Mouse (Mus musculus) kidney, embryonic 16.5 days (tissue): Measurements from ENCODE around the gene Slc27a1. TPM values are rescaled to one million over a fixed set of nuclear protein-coding genes. Genes with fewer than 3 reads are reported as not detected.
A peak's percentile ranks its signal among the peaks of the same experiment; 100 is the strongest.

ENCODE experiments used
- ATAC-seq: fragments of 200-750 bp; cut with Nextera tagmentation; 2 replicates; pipeline ENCODE4 v1.8.0; 2017; ENCODE audit warnings: moderate TSS enrichment; ENCODE audit not compliant: low FRiP score, low TSS enrichment
- H3K27ac ChIP-seq: fragments of 300-500 bp; sonication (generic); 2 replicates; pipeline ENCODE4 v1.5.1; 2014; ENCODE audit warnings: low read length
- H3K27me3 ChIP-seq: fragments of 300-500 bp; sonication (generic); 2 replicates; pipeline ENCODE4 v1.6.1; 2014; ENCODE audit warnings: low read length, control low read depth, mixed read lengths; ENCODE audit not compliant: insufficient read depth
- H3K36me3 ChIP-seq: fragments of 300-500 bp; sonication (generic); 2 replicates; pipeline ENCODE4 v1.6.1; 2014; ENCODE audit warnings: low read length, control low read depth, mixed read lengths; ENCODE audit not compliant: insufficient read depth
- H3K4me1 ChIP-seq: fragments of 300-500 bp; sonication (generic); 2 replicates; pipeline ENCODE4 v1.6.1; 2014; ENCODE audit warnings: low read length, control low read depth, mixed read lengths; ENCODE audit not compliant: insufficient read depth
- H3K4me2 ChIP-seq: fragments of 300-500 bp; sonication (generic); replicated peaks from 2 replicates; pipeline ENCODE4 v1.6.1; 2014; ENCODE audit warnings: low read depth, low read length
- H3K4me3 ChIP-seq: fragments of 300-500 bp; sonication (generic); 2 replicates; pipeline ENCODE4 v1.5.1; 2014; ENCODE audit warnings: mild to moderate bottlenecking, low read length
- H3K9ac ChIP-seq: fragments of 300-500 bp; sonication (generic); replicated peaks from 2 replicates; pipeline ENCODE4 v1.6.1; 2014; ENCODE audit warnings: low read length
- H3K9me3 ChIP-seq: fragments of 300-500 bp; sonication (generic); 2 replicates; pipeline ENCODE4 v1.6.1; 2016; ENCODE audit warnings: low read length, control low read depth
- WGBS: fragments of 180-500 bp; shearing (Covaris S2); extraction: QIAGEN DNeasy Blood & Tissue Kit; methylation state at CpG from one replicate; pipeline ENCODE4 v1.1.7; 2014; 5-methylcytosine and 5-hydroxymethylcytosine counted together
- polyA plus RNA-seq: library from polyadenylated mRNA; unstranded; fragments of >200 nt; fragmentation: Nextera tagmentation; extraction: Ambion mirVana; gene quantifications from 2 replicates; pipeline ENCODE4 v1.2.1, GENCODE M21; 2015

The Slc27a1 gene
- polyA plus RNA-seq, 1 experiment from 2014 or later: 49.8 TPM

GRCm38 (mm10) chr8:71566501-71566900 lies 2.2 kb upstream of the Slc27a1 start, which contains the start of gene Nxnl1:
Gene Nxnl1 (minus strand): TSS chr8:71566601.
- Histone ChIP-seq H3K4me2 (no peak within 1 kb of the TSS), H3K4me3 (no peak within 1 kb of the TSS), H3K9me3 (peaks cover 6% of the 10 kb centered on the region; the same call in 1 of the 2 replicates), H3K27ac (no peak within 1 kb of the TSS; the same call in 1 of the 2 replicates), H3K27me3 (peaks cover 12% of the 10 kb centered on the region), H3K36me3 (no peaks in the 10 kb centered on the region), H3K4me1 (peaks cover 25% of the 10 kb centered on the region), H3K9ac (no peak within 1 kb of the TSS)
- no peak for ATAC-seq
- 71% methylated on average over 3 of the region's 3 CpGs for WGBS

GRCm38 (mm10) chr8:71567587-71567986 lies 1.1 kb upstream of the Slc27a1 start:
- no peak overlapping the region for H3K9ac ChIP-seq
- peaks cover 2% of the 10 kb centered on the region for H3K27me3 ChIP-seq
- H3K9me3 ChIP-seq: peaks cover 6% of the 10 kb centered on the region; the same call in 1 of the 2 replicates
- no peaks in the 10 kb centered on the region for H3K36me3 ChIP-seq
- no peak for ATAC-seq
- no peak overlapping the region for H3K4me3 ChIP-seq
- 74% methylated on average over 7 of the region's 7 CpGs for WGBS
- H3K27ac ChIP-seq: peak overlapping the region; percentile 94
- H3K4me2 ChIP-seq: no peak overlapping the region
- H3K4me1 ChIP-seq: peaks cover 25% of the 10 kb centered on the region

GRCm38 (mm10) chr8:71568941-71569340 lies 259 bp downstream of the Slc27a1 start:
- H3K4me2 ChIP-seq: peak overlapping the region; percentile 91
- H3K9me3 ChIP-seq: peaks cover 5% of the 10 kb centered on the region; the same call in 1 of the 2 replicates
- WGBS: 21% methylated on average over 6 of the region's 6 CpGs
- ATAC-seq: no peak
- peak overlapping the region; percentile 94 for H3K27ac ChIP-seq
- H3K4me3 ChIP-seq: peak overlapping the region; percentile 66
- no peaks in the 10 kb centered on the region for H3K36me3 ChIP-seq
- peaks cover 25% of the 10 kb centered on the region for H3K4me1 ChIP-seq
- no peaks in the 10 kb centered on the region for H3K27me3 ChIP-seq
- peak overlapping the region; percentile 70 for H3K9ac ChIP-seq

GRCm38 (mm10) chr8:71569366-71570290 lies 946 bp downstream of the Slc27a1 start:
- under 1% methylated on average over 51 of the region's 51 CpGs for WGBS
- Histone ChIP-seq H3K4me2 (peak overlapping the region; percentile 91), H3K27me3 (no peaks in the 10 kb centered on the region), H3K9me3 (no peaks in the 10 kb centered on the region), H3K4me1 (peaks cover 25% of the 10 kb centered on the region), H3K4me3 (peak overlapping the region; percentile 66), H3K27ac (peak overlapping the region; percentile 94), H3K9ac (peak overlapping the region; percentile 70), H3K36me3 (no peaks in the 10 kb centered on the region)
- peak; percentile 78 for ATAC-seq

GRCm38 (mm10) chr8:71570291-71570954 lies 1.7 kb downstream of the Slc27a1 start:
- Histone ChIP-seq H3K4me1 (peaks cover 25% of the 10 kb centered on the region), H3K27me3 (no peaks in the 10 kb centered on the region), H3K9ac (peak overlapping the region; percentile 77), H3K36me3 (no peaks in the 10 kb centered on the region), H3K9me3 (no peaks in the 10 kb centered on the region), H3K4me3 (peak overlapping the region; percentile 66), H3K4me2 (peak overlapping the region; percentile 91), H3K27ac (peak overlapping the region; percentile 94)
- WGBS: under 1% methylated on average over 41 of the region's 41 CpGs
- ATAC-seq: peak; percentile 90

- WGBS: 81% methylated on average over 2 of the region's 2 CpGs
- no peak overlapping the region for H3K27ac ChIP-seq
Observed at GRCm38 (mm10) chr8:71572077-71572476, 3.4 kb downstream of the Slc27a1 start.

GRCm38 (mm10) chr8:71572847-71573633 lies 4.4 kb downstream of the Slc27a1 start:
- H3K4me2 ChIP-seq: no peak overlapping the region

More at GRCm38 (mm10) chr8:71572077-71572476, 3.4 kb downstream of the Slc27a1 start:
- ATAC-seq: no peak
- Histone ChIP-seq H3K4me1 (peaks cover 25% of the 10 kb centered on the region), H3K4me2 (no peak overlapping the region), H3K9ac (0 out of 2 replicates have a peak overlapping the region, but pooled peaks have one; percentile 12), H3K36me3 (no peaks in the 10 kb centered on the region), H3K4me3 (no peak overlapping the region), H3K27me3 (no peaks in the 10 kb centered on the region), H3K9me3 (no peaks in the 10 kb centered on the region)

GRCm38 (mm10) chr8:71574426-71574825 lies 5.7 kb downstream of the Slc27a1 start:
- H3K9ac ChIP-seq: no peak overlapping the region
- no peaks in the 10 kb centered on the region for H3K27me3 ChIP-seq
- 82% methylated on average over 7 of the region's 7 CpGs for WGBS
- no peak overlapping the region for H3K27ac ChIP-seq
- no peak overlapping the region for H3K4me3 ChIP-seq
- peaks cover 7% of the 10 kb centered on the region for H3K4me1 ChIP-seq
- no peak overlapping the region for H3K4me2 ChIP-seq
- no peaks in the 10 kb centered on the region for H3K9me3 ChIP-seq
- ATAC-seq: no peak
- H3K36me3 ChIP-seq: no peaks in the 10 kb centered on the region

More at GRCm38 (mm10) chr8:71572847-71573633, 4.4 kb downstream of the Slc27a1 start:
- Histone ChIP-seq H3K4me3 (no peak overlapping the region), H3K9me3 (no peaks in the 10 kb centered on the region), H3K4me1 (peaks cover 20% of the 10 kb centered on the region), H3K27me3 (no peaks in the 10 kb centered on the region), H3K9ac (0 out of 2 replicates have a peak overlapping the region, but pooled peaks have one; percentile 34), H3K27ac (no peak overlapping the region), H3K36me3 (no peaks in the 10 kb centered on the region)
- 78% methylated on average over 9 of the region's 9 CpGs for WGBS
- ATAC-seq: no peak

- H3K27me3 ChIP-seq: no peaks in the 10 kb centered on the region
- H3K4me2 ChIP-seq: no peak overlapping the region
- H3K9ac ChIP-seq: no peak overlapping the region
- no peaks in the 10 kb centered on the region for H3K9me3 ChIP-seq
- 58% methylated on average over 1 of the region's 1 CpGs for WGBS
- peaks cover 7% of the 10 kb centered on the region for H3K4me1 ChIP-seq
- ATAC-seq: no peak
- H3K4me3 ChIP-seq: no peak overlapping the region
- no peak overlapping the region for H3K27ac ChIP-seq
- no peaks in the 10 kb centered on the region for H3K36me3 ChIP-seq
Observed at GRCm38 (mm10) chr8:71575020-71575419, 6.3 kb downstream of the Slc27a1 start.
